Mouse (Mus musculus): ENCODE data around the gene Slc17a7. TPM values are rescaled to one million over a fixed set of nuclear protein-coding genes. Genes with fewer than 3 reads are reported as not detected.
A peak's percentile ranks its signal among the peaks of the same experiment; 100 is the strongest.

Gene Slc17a7
- polyA plus RNA-seq, 1 experiment from 2014 or later = 0.55 TPM

DNA sequence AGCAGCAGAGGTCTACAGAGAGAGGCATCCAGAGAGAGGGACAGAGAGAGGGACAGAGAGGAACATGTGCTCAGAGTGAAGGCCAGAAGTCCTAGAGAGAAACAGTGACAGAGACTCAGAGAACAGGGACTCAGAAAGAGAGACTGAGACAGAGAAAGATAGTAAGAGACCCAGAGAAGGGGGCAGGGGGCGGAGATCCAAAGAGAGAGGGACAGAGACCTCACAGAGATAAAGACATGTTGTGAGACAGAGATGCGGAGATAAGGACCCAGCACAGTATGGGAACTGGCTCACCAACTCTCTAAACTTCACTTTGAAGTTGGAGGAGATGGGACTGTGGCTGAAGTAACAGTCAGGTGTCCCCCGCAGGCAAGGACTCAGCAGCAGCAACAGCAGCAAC is 28.4 kb upstream of the Slc17a7 start:
- Histone ChIP-seq H3K4me1 (peaks cover 9% of the 10 kb centered on the region; the same call in 1 of the 2 replicates), H3K36me3 (no peaks in the 10 kb centered on the region), H3K9ac (no peak overlapping the region), H3K27ac (no peak overlapping the region), H3K9me3 (no peaks in the 10 kb centered on the region), H3K4me2 (peak overlapping the region; percentile 82), H3K27me3 (no peaks in the 10 kb centered on the region; the same call in 1 of the 2 replicates), H3K4me3 (peak overlapping the region; percentile 69)
- 54% methylated on average over 3 of the region's 3 CpGs for WGBS
- no peak for ATAC-seq (ENCODE audit: borderline replicate concordance, extremely low read depth, low FRiP score, low TSS enrichment)

GRCm38 (mm10) chr7:45135993-45136567 is 27.7 kb upstream of the Slc17a7 start, which contains the start of the genes Gm45713 and Flt3l:
Gm45713 (minus strand) TSS chr7:45136231.
Flt3l (minus strand) TSS chr7:45136432.
- 1% methylated on average over 29 of the region's 29 CpGs for WGBS
- no peaks in the 10 kb centered on the region for H3K9me3 ChIP-seq
- H3K36me3 ChIP-seq = no peaks in the 10 kb centered on the region
- no peak within 1 kb of the TSS for H3K27ac ChIP-seq
- peak within 1 kb of the TSS; percentile 69 for H3K4me3 ChIP-seq
- ATAC-seq (ENCODE audit: borderline replicate concordance, extremely low read depth, low FRiP score, low TSS enrichment) = peak; percentile 84
- H3K4me1 ChIP-seq = peaks cover 9% of the 10 kb centered on the region; the same call in 1 of the 2 replicates
- H3K9ac ChIP-seq = peak within 1 kb of the TSS; percentile 72
- H3K27me3 ChIP-seq = no peaks in the 10 kb centered on the region; the same call in 1 of the 2 replicates
- H3K4me2 ChIP-seq = peak within 1 kb of the TSS; percentile 82

DNA sequence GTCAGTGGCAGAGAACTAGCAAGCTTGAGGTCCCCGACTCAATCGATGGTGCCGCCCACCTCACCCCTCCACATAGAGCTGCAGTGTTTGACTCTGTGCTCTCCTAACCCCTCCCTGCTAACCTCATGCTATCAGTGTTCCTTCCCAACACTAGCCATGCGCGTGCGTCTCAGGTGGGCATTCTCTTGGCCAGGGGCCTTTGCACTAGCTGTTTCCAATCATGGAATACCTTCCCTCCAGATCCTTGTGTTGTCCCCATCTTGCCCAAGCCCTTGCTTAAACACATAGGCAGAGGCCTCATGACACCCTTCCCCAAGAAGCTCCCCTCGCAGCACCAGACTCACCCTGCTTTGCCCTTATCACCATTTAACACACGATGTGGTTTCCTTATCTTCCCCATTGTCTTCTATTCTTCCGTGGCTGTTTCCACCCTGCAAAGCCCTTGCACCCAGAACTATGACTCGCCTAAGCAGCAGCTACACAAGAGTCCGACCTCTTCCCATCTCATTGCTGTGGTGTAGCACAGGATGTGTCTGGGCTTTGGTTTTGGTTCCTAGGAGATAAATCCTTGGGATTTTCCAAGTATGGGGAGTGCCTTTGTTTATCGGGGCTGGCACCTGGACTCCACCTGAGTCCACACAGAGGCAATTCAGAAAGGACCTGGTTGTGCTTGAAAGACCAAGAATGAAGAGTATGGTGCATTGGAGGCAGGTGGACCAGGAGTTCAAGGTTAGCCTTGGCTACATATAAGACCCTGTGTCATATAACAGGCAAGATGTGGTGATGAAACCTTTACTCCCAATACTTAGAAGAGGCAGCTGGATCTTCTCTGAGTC is 26.4 kb upstream of the Slc17a7 start:
- Histone ChIP-seq H3K4me1 (peaks cover 9% of the 10 kb centered on the region; the same call in 1 of the 2 replicates), H3K4me3 (no peak overlapping the region), H3K27ac (no peak overlapping the region), H3K9ac (no peak overlapping the region), H3K9me3 (no peaks in the 10 kb centered on the region), H3K4me2 (no peak overlapping the region), H3K27me3 (no peaks in the 10 kb centered on the region; the same call in 1 of the 2 replicates), H3K36me3 (peaks cover 6% of the 10 kb centered on the region)
- WGBS = 68% methylated on average over 12 of the region's 12 CpGs
- ATAC-seq (ENCODE audit: borderline replicate concordance, extremely low read depth, low FRiP score, low TSS enrichment) = no peak

- ATAC-seq (ENCODE audit: borderline replicate concordance, extremely low read depth, low FRiP score, low TSS enrichment) = no peak
- Histone ChIP-seq H3K4me2 (no peak overlapping the region), H3K4me3 (no peak overlapping the region), H3K27ac (no peak overlapping the region), H3K4me1 (peaks cover 9% of the 10 kb centered on the region; the same call in 1 of the 2 replicates), H3K36me3 (peaks cover 10% of the 10 kb centered on the region), H3K9me3 (no peaks in the 10 kb centered on the region), H3K9ac (no peak overlapping the region), H3K27me3 (no peaks in the 10 kb centered on the region; the same call in 1 of the 2 replicates)
- 77% methylated on average over 1 of the region's 1 CpGs for WGBS
Measured at GRCm38 (mm10) chr7:45138403-45138802, 25.3 kb upstream of the Slc17a7 start.

DNA sequence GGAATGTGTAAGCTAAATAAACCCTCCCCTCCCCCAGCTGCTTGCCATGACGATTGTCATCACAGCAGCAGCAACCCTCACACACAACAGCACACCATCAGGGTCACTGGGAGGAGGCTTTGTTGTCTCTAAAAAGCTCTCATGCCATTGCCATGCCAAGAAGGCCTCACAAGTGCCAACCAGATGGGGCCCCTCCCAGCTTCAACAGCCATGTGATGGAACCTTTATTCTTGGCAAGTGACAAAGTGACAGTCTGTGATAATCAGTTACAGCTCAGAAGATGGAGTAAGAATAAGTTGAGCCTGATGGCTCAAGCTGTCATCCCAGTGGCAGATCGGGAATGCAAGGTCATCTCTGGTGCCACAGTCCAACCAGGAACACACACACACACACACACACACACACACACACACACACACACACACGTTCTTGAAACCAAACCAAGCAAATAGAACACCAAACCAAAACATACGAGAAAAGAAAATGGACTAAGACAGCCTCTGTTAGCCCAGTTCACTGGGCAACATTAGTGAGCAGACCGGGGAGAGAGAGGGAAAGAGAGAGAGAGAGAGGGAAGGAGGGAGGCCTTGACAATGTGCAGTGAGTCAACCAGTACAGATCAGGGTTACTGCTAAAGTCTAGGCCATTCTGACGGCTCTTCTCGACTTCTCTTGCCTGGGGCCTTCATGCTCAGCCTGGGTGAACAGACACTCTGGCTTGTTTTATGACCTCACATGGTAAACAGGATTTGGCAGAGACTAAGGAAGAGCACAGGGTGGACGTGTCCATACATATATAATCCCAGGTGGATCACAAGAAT is 23.6 kb upstream of the Slc17a7 start:
- H3K36me3 ChIP-seq = peaks cover 20% of the 10 kb centered on the region
- ATAC-seq (ENCODE audit: borderline replicate concordance, extremely low read depth, low FRiP score, low TSS enrichment) = no peak
- no peak overlapping the region for H3K27ac ChIP-seq
- H3K4me1 ChIP-seq = 0 out of 2 replicates have a peak, but pooled peaks cover 4% of the 10 kb centered on the region
- 59% methylated on average over 8 of the region's 8 CpGs for WGBS
- no peak overlapping the region for H3K9ac ChIP-seq
- no peaks in the 10 kb centered on the region for H3K9me3 ChIP-seq
- no peak overlapping the region for H3K4me3 ChIP-seq
- H3K27me3 ChIP-seq = no peaks in the 10 kb centered on the region; the same call in 1 of the 2 replicates
- H3K4me2 ChIP-seq = no peak overlapping the region

GRCm38 (mm10) chr7:45141319-45141718 is 22.4 kb upstream of the Slc17a7 start:
- H3K36me3 ChIP-seq = peaks cover 30% of the 10 kb centered on the region
- no peak overlapping the region for H3K4me2 ChIP-seq
- WGBS = 94% methylated on average over 3 of the region's 3 CpGs
- no peak overlapping the region for H3K9ac ChIP-seq
- ATAC-seq (ENCODE audit: borderline replicate concordance, extremely low read depth, low FRiP score, low TSS enrichment) = no peak
- H3K4me1 ChIP-seq = no peaks in the 10 kb centered on the region
- no peak overlapping the region for H3K27ac ChIP-seq
- H3K4me3 ChIP-seq = no peak overlapping the region
- H3K27me3 ChIP-seq = no peaks in the 10 kb centered on the region; the same call in 1 of the 2 replicates
- H3K9me3 ChIP-seq = no peaks in the 10 kb centered on the region

GRCm38 (mm10) chr7:45141914-45142313 is 21.8 kb upstream of the Slc17a7 start:
- H3K9me3 ChIP-seq = no peaks in the 10 kb centered on the region
- no peaks in the 10 kb centered on the region; the same call in 1 of the 2 replicates for H3K27me3 ChIP-seq
- H3K4me3 ChIP-seq = no peak overlapping the region
- H3K4me1 ChIP-seq = no peaks in the 10 kb centered on the region
- H3K36me3 ChIP-seq = peaks cover 35% of the 10 kb centered on the region
- ATAC-seq (ENCODE audit: borderline replicate concordance, extremely low read depth, low FRiP score, low TSS enrichment) = no peak
- H3K27ac ChIP-seq = no peak overlapping the region
- H3K4me2 ChIP-seq = no peak overlapping the region
- H3K9ac ChIP-seq = no peak overlapping the region
- 90% methylated on average over 5 of the region's 5 CpGs for WGBS

- Histone ChIP-seq H3K36me3 (peaks cover 38% of the 10 kb centered on the region), H3K9ac (no peak overlapping the region), H3K27me3 (no peaks in the 10 kb centered on the region), H3K9me3 (no peaks in the 10 kb centered on the region), H3K27ac (no peak overlapping the region; the same call in 1 of the 2 replicates), H3K4me1 (peaks cover 9% of the 10 kb centered on the region), H3K4me2 (no peak overlapping the region), H3K4me3 (no peak overlapping the region)
- 83% methylated on average over 13 of the region's 13 CpGs for WGBS
- ATAC-seq (ENCODE audit: borderline replicate concordance, extremely low read depth, low FRiP score, low TSS enrichment) = no peak
Measured at GRCm38 (mm10) chr7:45144368-45145174, 19.2 kb upstream of the Slc17a7 start.

GRCm38 (mm10) chr7:45145460-45145859 is 18.3 kb upstream of the Slc17a7 start:
- Histone ChIP-seq H3K9ac (no peak overlapping the region), H3K4me2 (no peak overlapping the region), H3K4me3 (no peak overlapping the region), H3K27me3 (no peaks in the 10 kb centered on the region), H3K36me3 (peaks cover 38% of the 10 kb centered on the region), H3K4me1 (peaks cover 15% of the 10 kb centered on the region), H3K9me3 (no peaks in the 10 kb centered on the region), H3K27ac (no peak overlapping the region)
- no peak for ATAC-seq (ENCODE audit: borderline replicate concordance, extremely low read depth, low FRiP score, low TSS enrichment)
- WGBS = 92% methylated on average over 8 of the region's 8 CpGs

GRCm38 (mm10) chr7:45147267-45147666 is 16.5 kb upstream of the Slc17a7 start:
- Histone ChIP-seq H3K4me3 (no peak overlapping the region), H3K36me3 (peaks cover 33% of the 10 kb centered on the region), H3K9ac (no peak overlapping the region), H3K4me2 (no peak overlapping the region), H3K9me3 (no peaks in the 10 kb centered on the region), H3K27ac (no peak overlapping the region), H3K27me3 (no peaks in the 10 kb centered on the region), H3K4me1 (peaks cover 32% of the 10 kb centered on the region)
- no peak for ATAC-seq (ENCODE audit: borderline replicate concordance, extremely low read depth, low FRiP score, low TSS enrichment)
- WGBS = 83% methylated on average over 11 of the region's 11 CpGs

DNA sequence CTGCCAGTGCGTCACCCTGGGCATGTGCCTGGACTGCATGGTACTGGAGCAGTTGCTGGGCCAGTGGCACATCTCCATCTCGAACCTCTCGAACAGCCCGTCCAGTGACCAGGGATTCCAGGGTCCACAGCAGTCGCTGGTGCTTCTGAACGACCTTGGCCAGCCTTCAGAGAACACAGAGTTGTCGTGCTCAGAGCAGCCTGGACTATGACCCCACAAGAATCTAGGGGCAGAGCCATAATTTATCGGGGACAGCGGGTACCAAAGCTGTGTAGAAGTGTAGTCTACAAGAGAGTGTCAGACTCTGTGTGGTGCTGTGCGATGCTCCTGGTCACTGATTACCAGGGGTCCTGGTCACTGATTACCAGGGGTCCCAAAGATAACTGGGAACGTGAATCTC is 15.8 kb upstream of the Slc17a7 start:
- WGBS = 80% methylated on average over 11 of the region's 11 CpGs
- H3K36me3 ChIP-seq = peaks cover 29% of the 10 kb centered on the region
- no peak overlapping the region for H3K9ac ChIP-seq
- ATAC-seq (ENCODE audit: borderline replicate concordance, extremely low read depth, low FRiP score, low TSS enrichment) = no peak
- no peak overlapping the region for H3K27ac ChIP-seq
- H3K27me3 ChIP-seq = no peaks in the 10 kb centered on the region
- H3K4me1 ChIP-seq = peaks cover 32% of the 10 kb centered on the region
- no peaks in the 10 kb centered on the region for H3K9me3 ChIP-seq
- H3K4me3 ChIP-seq = no peak overlapping the region
- no peak overlapping the region for H3K4me2 ChIP-seq
